Mouse (Mus musculus): ENCODE results near the gene Slc30a2. TPM values are rescaled to one million over a fixed set of nuclear protein-coding genes. Genes with fewer than 3 reads are reported as not detected.
"Not testable (repeated sequence)": the region's sequence is repeated elsewhere in the genome, so short reads cannot be mapped to it uniquely, and the experiment has no call there.

Slc30a2 gene
- 1.5 and 4.0 TPM in 2 replicates for polyA plus RNA-seq (2012; rRNA removed)

- H3K4me1 ChIP-seq (ENCODE audit: control insufficient read depth, insufficient read depth, insufficient read length), result peaks cover 4% of the 10 kb centered on the region; the same call in 1 of the 2 replicates
- no peaks in the 10 kb centered on the region for H3K36me3 ChIP-seq (ENCODE audit: control insufficient read depth, insufficient read depth, low read length)
- TF ChIP-seq POLR2A (IDR thresholded peaks at IDR 0.05; ENCODE audit: low read depth, low read length) (no peak), CTCF (IDR thresholded peaks at IDR 0.05; ENCODE audit: extremely low read depth, insufficient read depth, insufficient read length, insufficient replicate concordance) (no peak)
- peaks cover 17% of the 10 kb centered on the region for H3K27me3 ChIP-seq (ENCODE audit: control insufficient read depth, insufficient read depth, low read length)
- H3K4me3 ChIP-seq (ENCODE audit: extremely low read depth, insufficient read depth, insufficient read length), result peak within 1 kb of the TSS; percentile 6; the same call in 1 of the 2 replicates
- H3K27ac ChIP-seq (ENCODE audit: insufficient read depth, low read length), result no peak within 1 kb of the TSS
- DNase-seq (ENCODE audit: low read depth in 1 of 2, low spot score in 2 of 2), result no peak
- 9% methylated on average over 61 of the region's 61 CpGs for WGBS
Observed at GRCm38 (mm10) chr4:134343071-134344031, at the start of gene Slc30a2. Slc30a2 (plus strand) TSS chr4:134343181.

GRCm38 (mm10) chr4:134293692-134294163 is 49.3 kb upstream of the Slc30a2 start:
- Histone ChIP-seq H3K4me3 (ENCODE audit: extremely low read depth, insufficient read depth, insufficient read length) (no peak overlapping the region), H3K36me3 (ENCODE audit: control insufficient read depth, insufficient read depth, low read length) (no peaks in the 10 kb centered on the region), H3K27ac (ENCODE audit: insufficient read depth, low read length) (no peak overlapping the region), H3K27me3 (ENCODE audit: control insufficient read depth, insufficient read depth, low read length) (no peaks in the 10 kb centered on the region), H3K4me1 (ENCODE audit: control insufficient read depth, insufficient read depth, insufficient read length) (no peaks in the 10 kb centered on the region)
- DNase-seq (ENCODE audit: low read depth in 1 of 2, low spot score in 2 of 2), result no peak
- 63% methylated on average over 9 of the region's 9 CpGs for WGBS
- TF ChIP-seq CTCF (IDR thresholded peaks at IDR 0.05; ENCODE audit: extremely low read depth, insufficient read depth, insufficient read length, insufficient replicate concordance), result no peak
- TF ChIP-seq POLR2A (IDR thresholded peaks at IDR 0.05; ENCODE audit: low read depth, low read length), result no peak

- not testable (repeated sequence) for DNase-seq (ENCODE audit: low read depth in 1 of 2, low spot score in 2 of 2); H3K36me3 ChIP-seq (ENCODE audit: control insufficient read depth, insufficient read depth, low read length); H3K4me3 ChIP-seq (ENCODE audit: extremely low read depth, insufficient read depth, insufficient read length); H3K27me3 ChIP-seq (ENCODE audit: control insufficient read depth, insufficient read depth, low read length); H3K27ac ChIP-seq (ENCODE audit: insufficient read depth, low read length); H3K4me1 ChIP-seq (ENCODE audit: control insufficient read depth, insufficient read depth, insufficient read length)
- WGBS, result 89% methylated on average over 4 of the region's 4 CpGs
Observed at GRCm38 (mm10) chr4:134296096-134296495, 46.9 kb upstream of the Slc30a2 start.

- no peaks in the 10 kb centered on the region; the same call in 1 of the 2 replicates for H3K4me1 ChIP-seq (ENCODE audit: control insufficient read depth, insufficient read depth, insufficient read length)
- no peak overlapping the region for H3K27ac ChIP-seq (ENCODE audit: insufficient read depth, low read length)
- 0 out of 2 replicates have a peak, but pooled peaks cover 2% of the 10 kb centered on the region for H3K27me3 ChIP-seq (ENCODE audit: control insufficient read depth, insufficient read depth, low read length)
- WGBS, result 91% methylated on average over 4 of the region's 4 CpGs
- no peak for TF ChIP-seq CTCF (IDR thresholded peaks at IDR 0.05; ENCODE audit: extremely low read depth, insufficient read depth, insufficient read length, insufficient replicate concordance)
- no peak for DNase-seq (ENCODE audit: low read depth in 1 of 2, low spot score in 2 of 2)
- H3K4me3 ChIP-seq (ENCODE audit: extremely low read depth, insufficient read depth, insufficient read length), result no peak overlapping the region
- no peaks in the 10 kb centered on the region for H3K36me3 ChIP-seq (ENCODE audit: control insufficient read depth, insufficient read depth, low read length)
Observed at GRCm38 (mm10) chr4:134296523-134296922, 46.5 kb upstream of the Slc30a2 start.

- no peaks in the 10 kb centered on the region; the same call in 1 of the 2 replicates for H3K4me1 ChIP-seq (ENCODE audit: control insufficient read depth, insufficient read depth, insufficient read length)
- H3K27ac ChIP-seq (ENCODE audit: insufficient read depth, low read length), result no peak overlapping the region
- 0 out of 2 replicates have a peak, but pooled peaks cover 2% of the 10 kb centered on the region for H3K27me3 ChIP-seq (ENCODE audit: control insufficient read depth, insufficient read depth, low read length)
- DNase-seq (ENCODE audit: low read depth in 1 of 2, low spot score in 2 of 2), result no peak
- no peaks in the 10 kb centered on the region for H3K36me3 ChIP-seq (ENCODE audit: control insufficient read depth, insufficient read depth, low read length)
- TF ChIP-seq CTCF (IDR thresholded peaks at IDR 0.05; ENCODE audit: extremely low read depth, insufficient read depth, insufficient read length, insufficient replicate concordance) (no peak), POLR2A (IDR thresholded peaks at IDR 0.05; ENCODE audit: low read depth, low read length) (no peak)
- 94% methylated on average over 8 of the region's 8 CpGs for WGBS
- no peak overlapping the region for H3K4me3 ChIP-seq (ENCODE audit: extremely low read depth, insufficient read depth, insufficient read length)
Observed at GRCm38 (mm10) chr4:134297369-134297768, 45.6 kb upstream of the Slc30a2 start.

GRCm38 (mm10) chr4:134298626-134299497 is 44.1 kb upstream of the Slc30a2 start:
- H3K4me1 ChIP-seq (ENCODE audit: control insufficient read depth, insufficient read depth, insufficient read length), result no peaks in the 10 kb centered on the region; the same call in 1 of the 2 replicates
- no peak for DNase-seq (ENCODE audit: low read depth in 1 of 2, low spot score in 2 of 2)
- 70% methylated on average over 19 of the region's 19 CpGs for WGBS
- no peak overlapping the region for H3K4me3 ChIP-seq (ENCODE audit: extremely low read depth, insufficient read depth, insufficient read length)
- TF ChIP-seq POLR2A (IDR thresholded peaks at IDR 0.05; ENCODE audit: low read depth, low read length), result no peak
- TF ChIP-seq CTCF (IDR thresholded peaks at IDR 0.05; ENCODE audit: extremely low read depth, insufficient read depth, insufficient read length, insufficient replicate concordance), result no peak
- 0 out of 2 replicates have a peak, but pooled peaks cover 2% of the 10 kb centered on the region for H3K27me3 ChIP-seq (ENCODE audit: control insufficient read depth, insufficient read depth, low read length)
- no peak overlapping the region for H3K27ac ChIP-seq (ENCODE audit: insufficient read depth, low read length)
- no peaks in the 10 kb centered on the region for H3K36me3 ChIP-seq (ENCODE audit: control insufficient read depth, insufficient read depth, low read length)
